Mouse (Mus musculus) megakaryocyte, embryonic 14.5 days (primary cell): ENCODE measurements around the gene Tesk1.

Experiments
- FLI1 ChIP-seq: IDR thresholded peaks from 2 replicates; pipeline ENCODE4 v1.6.1; 2012; ENCODE audit warnings: low read length, inconsistent platforms, mixed read lengths
- GATA1 ChIP-seq: IDR thresholded peaks from 3 replicates; pipeline ENCODE4 v1.6.1; 2012; ENCODE audit warnings: mixed read lengths, low read length, inconsistent platforms, borderline replicate concordance

- TF ChIP-seq GATA1: no peak
- TF ChIP-seq FLI1: no peak
Measured at GRCm38 (mm10) chr4:43400976-43401375, 40.8 kb upstream of the Tesk1 start.
